Mouse (Mus musculus) cerebral cortex, adult 2 months (tissue): ENCODE data around the gene Ralgds.

Experiments
- WGBS: fragments of 180-500 bp; shearing (Covaris S2); methylation state at CpG from one replicate; pipeline ENCODE4 v1.1.7; 2018; 5-methylcytosine and 5-hydroxymethylcytosine counted together

Ralgds gene

GRCm38 (mm10) chr2:28566545-28566944, 53.6 kb downstream of the Ralgds start:
- 50% methylated on average over 5 of the region's 5 CpGs for WGBS

DNA sequence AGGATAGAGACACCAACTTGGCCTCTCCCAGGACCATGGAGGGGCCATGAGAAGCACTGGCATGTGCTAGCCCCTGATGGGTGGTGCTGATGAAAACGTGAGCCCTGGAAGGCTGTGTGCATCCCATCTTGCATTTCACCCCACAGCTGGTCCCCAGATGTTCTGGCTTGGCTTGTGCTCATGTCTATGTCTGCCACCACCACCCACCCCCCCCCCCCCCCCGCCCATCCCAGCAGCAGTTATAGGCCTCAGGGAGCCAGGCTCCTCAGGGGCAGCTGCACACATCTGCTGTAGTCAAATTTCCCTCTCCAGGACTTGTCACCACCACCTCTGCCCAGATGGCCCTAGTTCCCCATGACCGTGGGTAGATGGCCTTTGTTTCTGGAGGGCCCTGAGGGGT, 57.0 kb downstream of the Ralgds start:
- 76% methylated on average over 3 of the region's 3 CpGs for WGBS

DNA sequence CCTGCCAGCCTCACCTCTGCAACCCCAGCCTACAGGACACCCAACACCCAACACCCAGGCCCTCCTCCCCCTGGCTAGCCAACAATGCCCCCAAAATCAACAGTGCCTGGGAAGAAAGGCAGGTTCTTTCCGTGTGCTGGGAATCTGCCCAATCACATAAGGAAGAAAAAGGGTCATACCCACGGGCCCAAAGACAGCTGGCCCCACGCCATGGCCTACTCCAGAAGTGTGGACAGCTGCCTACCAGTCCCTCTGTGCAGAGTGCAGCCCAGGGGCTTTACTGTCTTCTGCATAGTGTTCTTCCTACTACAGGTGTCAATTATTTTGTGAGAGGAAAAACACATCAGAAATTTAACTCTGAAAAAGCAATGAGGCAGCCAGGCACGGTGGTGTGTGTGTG, 62.4 kb downstream of the Ralgds start:
- WGBS, result 56% methylated on average over 4 of the region's 4 CpGs

DNA sequence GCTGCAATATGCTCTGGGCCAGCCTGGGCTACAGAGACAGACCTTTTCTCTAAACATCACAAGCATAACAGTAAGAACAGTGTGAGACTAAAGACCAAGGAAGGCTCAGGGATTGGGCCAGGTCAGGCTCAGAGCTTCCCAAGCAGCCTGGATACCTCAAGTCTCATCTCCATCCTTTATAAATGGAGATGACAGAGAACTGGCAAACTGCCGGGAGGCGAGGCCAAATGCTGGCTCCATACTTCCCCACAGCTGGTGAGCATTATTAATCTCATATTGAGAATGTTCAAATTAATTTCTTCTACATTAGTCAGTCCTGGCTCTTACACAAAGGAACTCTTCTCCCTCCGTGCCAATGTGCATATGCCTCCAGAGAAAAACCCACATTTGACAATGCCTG, 63.9 kb downstream of the Ralgds start:
- 79% methylated on average over 3 of the region's 3 CpGs for WGBS

- WGBS, result 64% methylated on average over 5 of the region's 5 CpGs
These were observed 65.1 kb downstream of the Ralgds start for GRCm38 (mm10) chr2:28578003-28578402.

DNA sequence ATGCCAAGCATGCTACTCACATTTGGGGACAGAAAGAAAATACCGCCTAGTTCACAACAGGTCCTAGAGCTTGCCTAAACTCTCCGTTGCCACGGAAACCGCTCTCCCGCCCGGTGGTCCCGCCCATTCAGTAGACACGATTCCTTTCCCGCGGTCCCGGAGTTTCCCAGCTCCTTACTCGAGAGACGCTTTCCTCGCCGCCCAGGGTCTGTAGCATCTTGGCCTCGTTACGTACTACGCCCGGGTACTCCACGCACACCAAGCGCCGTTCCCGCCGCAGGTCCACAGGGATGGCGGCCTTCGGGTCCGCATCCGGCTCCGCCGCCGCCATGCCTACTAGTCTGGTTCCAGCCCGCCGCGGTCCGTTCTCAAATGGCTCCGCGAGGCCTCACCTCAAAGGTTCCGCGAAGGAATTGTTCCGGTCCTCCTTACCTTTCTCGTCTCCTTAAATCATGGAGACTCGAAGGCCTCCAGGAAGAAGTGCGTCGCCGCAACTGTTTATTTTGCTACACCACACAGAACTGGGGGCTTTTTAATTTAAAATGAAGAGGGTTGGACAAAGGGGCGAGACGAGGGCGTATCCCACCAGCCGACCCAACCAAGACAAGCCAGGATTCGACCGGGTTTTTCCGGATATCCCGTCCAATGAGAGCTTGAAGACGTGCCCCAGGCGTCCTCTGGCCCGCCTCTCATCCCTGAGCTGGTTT, 69.9 kb downstream of the Ralgds start:
- WGBS, result under 1% methylated on average over 56 of the region's 56 CpGs

DNA sequence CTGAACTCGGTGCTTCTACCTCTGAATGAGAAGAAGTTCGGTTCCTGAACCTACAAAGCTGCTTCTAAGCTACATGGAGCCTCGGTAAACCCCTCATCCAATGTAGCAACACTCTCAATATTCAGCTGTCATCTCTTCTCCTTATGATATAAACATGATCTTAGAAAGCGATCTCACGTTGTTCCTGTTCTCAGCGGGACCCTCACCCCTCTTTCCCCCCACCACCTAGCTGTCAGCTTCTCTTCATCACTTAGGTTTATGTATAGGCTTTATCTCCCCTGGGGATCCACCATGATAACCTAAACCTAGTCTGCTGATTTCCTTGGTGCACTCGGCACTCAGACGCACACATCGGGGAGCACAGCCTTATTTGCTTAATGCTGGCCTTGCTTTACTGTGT, 70.7 kb downstream of the Ralgds start, which contains the start of gene Gtf3c5:
Gene Gtf3c5, minus strand, starts transcription at position 101 of the 400 bp plus-strand sequence.
- WGBS, result 73% methylated on average over 9 of the region's 9 CpGs

DNA sequence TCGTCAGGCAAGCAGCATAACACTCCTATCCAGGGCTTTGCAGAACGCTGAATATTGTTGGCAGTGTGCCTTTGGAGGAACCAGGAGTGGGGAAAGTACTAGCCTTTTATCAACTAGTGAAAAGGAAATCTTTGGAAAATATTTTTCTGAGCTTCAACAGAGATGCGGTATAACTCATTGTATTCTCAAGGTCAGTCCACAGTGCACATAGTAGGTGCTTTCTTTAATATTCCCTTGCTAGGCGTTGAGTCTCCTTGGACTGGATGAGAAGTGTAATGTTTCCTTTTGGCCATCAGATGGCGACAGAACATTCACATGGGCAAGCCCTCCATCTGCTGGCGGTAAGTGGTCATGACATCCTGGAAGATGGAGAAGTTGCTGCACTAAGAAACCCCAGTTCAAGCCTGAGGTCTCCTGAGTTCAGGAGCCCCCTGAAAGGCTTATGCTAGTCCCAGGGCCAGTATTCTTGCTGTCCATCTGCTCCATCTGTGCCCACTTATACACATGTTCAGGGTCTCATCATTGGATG, 72.2 kb downstream of the Ralgds start:
- 8% methylated on average over 6 of the region's 6 CpGs for WGBS

DNA sequence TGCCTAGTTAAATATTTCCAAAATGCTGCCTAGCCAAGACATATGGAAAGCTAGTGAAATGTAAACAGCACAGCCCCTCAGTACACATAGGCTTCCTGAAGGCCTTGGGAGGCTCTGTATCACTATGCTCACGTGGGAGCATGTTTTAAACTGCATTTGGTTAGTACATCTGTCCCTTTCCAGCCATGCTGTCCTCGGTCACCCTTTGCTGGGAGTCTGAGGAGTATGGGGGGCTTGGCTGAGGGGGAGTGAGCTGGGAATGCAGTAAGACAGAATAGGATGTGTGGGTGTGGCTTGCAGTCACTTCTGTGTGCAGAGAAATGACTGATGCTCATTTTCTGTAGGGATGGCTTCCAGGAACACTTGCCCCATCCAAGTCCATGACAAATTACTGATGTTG, 72.8 kb downstream of the Ralgds start:
- WGBS, result 34% methylated on average over 2 of the region's 2 CpGs

- WGBS, result 44% methylated on average over 1 of the region's 1 CpGs
These were observed 75.6 kb downstream of the Ralgds start for GRCm38 (mm10) chr2:28588574-28588973.

DNA sequence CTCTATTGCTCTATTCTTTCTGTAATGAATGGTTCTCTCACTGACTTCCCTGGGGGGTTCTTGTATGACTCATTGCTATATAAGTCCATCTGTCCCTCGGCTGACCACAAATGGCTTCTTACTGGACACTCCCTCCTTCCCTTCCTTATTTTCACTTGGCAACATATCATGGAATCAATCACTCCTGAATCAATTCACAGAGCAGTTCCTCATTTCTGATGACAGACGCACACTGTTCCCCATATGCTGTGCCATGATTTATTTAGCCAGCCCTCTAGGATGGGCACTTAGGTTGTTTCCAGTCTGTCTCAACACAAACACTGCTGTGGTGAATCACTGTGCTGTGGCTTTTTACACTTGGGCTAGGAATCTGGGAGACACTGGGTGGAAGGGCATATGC, 78.6 kb downstream of the Ralgds start:
- WGBS, result 59% methylated on average over 2 of the region's 2 CpGs

- WGBS, result 19% methylated on average over 15 of the region's 15 CpGs
These were observed 79.9 kb downstream of the Ralgds start for GRCm38 (mm10) chr2:28592809-28593208.

- 83% methylated on average over 7 of the region's 7 CpGs for WGBS
These were observed 83.1 kb downstream of the Ralgds start for GRCm38 (mm10) chr2:28596021-28596420.

DNA sequence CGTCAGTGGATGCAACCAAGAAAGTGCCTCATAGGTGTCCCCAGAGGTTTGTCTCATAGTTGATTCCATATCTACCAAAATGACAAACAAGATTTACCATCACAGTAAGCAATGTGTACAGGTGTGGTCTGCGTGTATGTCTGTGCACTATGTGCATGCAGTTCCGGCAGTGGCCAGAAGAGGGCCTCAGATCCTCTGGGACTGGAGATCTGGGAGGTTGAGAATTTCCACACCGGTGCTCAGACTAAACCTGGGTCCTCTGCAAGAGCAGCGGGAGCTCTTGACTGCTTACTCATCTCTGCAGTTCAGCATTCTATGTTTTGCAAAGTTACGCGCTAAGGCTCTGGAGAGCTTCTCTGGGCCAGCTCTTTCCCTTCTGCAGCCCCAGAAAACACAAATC, 84.1 kb downstream of the Ralgds start:
- WGBS, result 89% methylated on average over 7 of the region's 7 CpGs

DNA sequence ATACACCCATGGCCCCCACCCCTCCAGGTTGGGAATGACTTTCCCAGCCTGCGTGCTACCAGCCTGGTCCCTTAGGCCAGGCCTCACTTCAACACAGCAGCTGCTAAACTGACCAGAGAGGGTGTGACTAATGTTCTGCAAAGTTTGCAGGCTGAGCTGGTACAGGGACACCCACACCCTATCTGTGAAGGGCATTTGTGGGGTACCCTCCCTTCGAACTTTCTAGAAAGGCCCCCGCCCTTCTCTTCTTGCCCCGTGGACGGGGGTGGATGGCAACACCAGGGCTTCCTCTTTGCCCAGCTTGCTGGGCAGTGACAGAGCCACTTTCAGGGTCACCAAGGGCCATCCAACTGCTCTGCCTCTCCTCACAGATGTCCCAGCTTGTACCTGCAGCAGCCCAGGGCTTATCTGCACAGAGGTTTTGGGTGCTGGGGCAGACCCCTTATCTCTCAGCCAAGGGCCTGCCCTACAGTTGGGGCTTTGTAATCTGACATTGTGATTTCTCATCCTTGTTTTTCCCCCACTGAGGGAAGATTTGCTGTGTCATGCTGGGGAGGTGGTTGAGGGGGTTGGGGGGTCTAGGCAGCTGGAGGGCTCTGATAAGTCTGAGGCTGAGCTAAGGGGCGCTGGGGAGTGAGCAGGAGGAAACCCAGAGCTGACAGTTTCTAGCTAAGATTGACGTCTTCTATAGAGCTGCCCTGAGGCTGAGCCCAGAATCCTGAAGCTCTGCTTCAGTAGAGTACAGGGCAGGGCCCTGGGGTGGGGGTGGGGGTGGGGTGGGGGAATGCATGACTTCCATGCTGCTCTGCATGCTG, 85.0 kb downstream of the Ralgds start:
- WGBS, result 82% methylated on average over 7 of the region's 7 CpGs

DNA sequence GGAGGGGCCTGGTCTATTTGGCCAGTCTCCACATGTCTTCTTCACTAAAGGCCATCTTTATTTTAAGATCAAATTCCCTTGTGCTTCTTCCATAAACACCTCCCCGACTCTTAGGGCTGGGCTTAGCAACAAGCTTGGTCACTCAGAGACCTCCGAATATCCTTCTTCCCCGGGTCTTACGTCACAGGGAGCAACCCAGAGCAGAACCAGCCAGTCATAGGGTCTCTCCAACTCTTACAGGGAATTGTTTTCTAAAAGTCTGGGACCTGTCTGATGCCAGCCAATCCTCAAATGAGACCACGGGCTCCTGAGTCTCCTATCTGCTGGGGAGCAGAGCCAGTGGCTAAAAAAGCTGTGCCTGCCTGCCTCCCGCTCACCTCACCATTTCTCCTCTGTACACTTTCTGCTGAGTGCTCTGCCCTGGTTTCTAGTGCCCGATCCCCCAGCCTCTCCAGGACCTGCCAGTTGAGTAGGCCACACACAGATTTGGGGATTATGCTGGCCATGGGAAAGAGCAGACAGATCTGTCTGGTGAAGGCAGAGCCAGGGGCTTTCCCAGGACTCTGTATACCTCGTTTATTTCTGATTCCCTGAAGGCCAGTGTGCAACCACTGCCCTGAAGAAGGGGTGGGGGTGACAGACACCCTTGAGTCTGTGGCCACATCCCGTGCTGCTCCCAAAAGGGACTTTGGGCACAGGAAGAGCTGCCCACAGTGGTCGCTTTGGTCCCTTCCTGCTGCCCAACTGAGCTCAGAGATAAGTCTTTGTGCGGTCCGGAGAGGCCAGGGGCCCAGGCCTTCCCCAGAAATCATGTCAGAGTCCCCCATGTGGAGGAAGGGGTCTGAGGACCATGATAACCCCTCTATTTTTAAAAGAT, 86.0 kb downstream of the Ralgds start:
- WGBS, result 77% methylated on average over 12 of the region's 12 CpGs

DNA sequence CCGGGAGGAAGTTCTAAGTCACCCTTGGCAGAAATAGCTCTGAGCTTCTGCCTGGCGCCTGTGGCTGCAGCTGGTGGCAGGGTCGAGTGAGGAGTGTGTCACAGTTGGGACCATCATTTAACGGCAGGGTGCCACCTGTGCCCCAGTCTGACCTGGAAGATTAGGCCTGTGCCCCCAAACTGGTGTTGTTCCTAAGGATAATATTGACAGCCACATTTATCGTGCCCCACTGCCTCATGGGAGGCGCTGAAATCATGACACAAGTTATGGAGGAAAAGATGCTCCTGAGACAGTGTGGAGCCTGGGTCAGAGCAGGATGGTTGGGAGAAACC, 86.6 kb downstream of the Ralgds start:
- 78% methylated on average over 6 of the region's 6 CpGs for WGBS

- 81% methylated on average over 12 of the region's 12 CpGs for WGBS
These were observed 89.0 kb downstream of the Ralgds start for GRCm38 (mm10) chr2:28601720-28602590.
